31 mouse cellular contexts compared by ENCODE assay signal in genomic region chr10:77588036-77588435, GRCm38 (mm10). TPM values are rescaled to one million over a fixed set of nuclear protein-coding genes. Genes with fewer than 3 reads are reported as not detected.
DNase-seq lines count a peak whose midpoint lies in the region; ATAC-seq and TF ChIP-seq lines count a peak whose summit lies in the region.
"Had no signal": no experiment of that assay in that cellular context is flagged by ENCODE, and none has a peak within 500 bp of the region (broad histone marks: within the 10 kb centered on the region; RNA-seq: fewer than 3 reads in every experiment).

No protein-coding gene starts in this region.

- peak overlapping the region; percentile 68 for H3K27ac ChIP-seq in kidney, adult 2 months (ENCODE audit: insufficient read depth, low read depth, low read length)
- peak overlapping the region; percentile 56 for H3K27ac ChIP-seq in liver, adult 2 months (replicated peaks; ENCODE audit: insufficient read depth, low read depth, low read length)
- 0 out of 2 replicates have a peak overlapping the region, but pooled peaks have one; percentile 64 for H3K27ac ChIP-seq in liver, embryonic 15.5 days (replicated peaks)
- H3K27ac ChIP-seq: embryonic facial prominence, embryonic 12.5 days; forebrain, embryonic 12.5 days; limb, embryonic 15.5 days; lung, embryonic 15.5 days; midbrain, embryonic 10.5 days; stomach, embryonic 15.5 days had no signal

- no peaks in the 10 kb centered on the region for H3K9me3 ChIP-seq in liver, embryonic 15.5 days (replicated peaks)
- H3K9me3 ChIP-seq: embryonic facial prominence, embryonic 12.5 days; forebrain, embryonic 12.5 days; heart, embryonic 10.5 days; hindbrain, embryonic 15.5 days; limb, embryonic 15.5 days; lung, embryonic 15.5 days; midbrain, embryonic 10.5 days; neural tube, embryonic 13.5 days; stomach, embryonic 15.5 days had no signal

- H3K36me3 ChIP-seq in kidney, adult 2 months (ENCODE audit: control insufficient read depth, insufficient read depth, low read length) = peaks cover under 1% of the 10 kb centered on the region; the same call in 1 of the 2 replicates
- peaks cover 20% of the 10 kb centered on the region for H3K36me3 ChIP-seq in liver, adult 2 months (ENCODE audit: control insufficient read depth, insufficient read depth, low read length)
- H3K36me3 ChIP-seq in liver, embryonic 15.5 days (replicated peaks) = peaks cover 62% of the 10 kb centered on the region

- H3K4me1 ChIP-seq in kidney, adult 2 months (ENCODE audit: control insufficient read depth, insufficient read depth, low read length) = peaks cover 45% of the 10 kb centered on the region
- H3K4me1 ChIP-seq in liver, adult 2 months (ENCODE audit: control insufficient read depth, insufficient read depth, low read length) = peaks cover 51% of the 10 kb centered on the region
- H3K4me1 ChIP-seq in liver, embryonic 15.5 days (replicated peaks) = peaks cover 71% of the 10 kb centered on the region

- no peak overlapping the region for H3K4me3 ChIP-seq in kidney, adult 2 months (ENCODE audit: insufficient read depth, low read depth, low read length)
- H3K4me3 ChIP-seq in liver, adult 2 months (ENCODE audit: insufficient read depth, low read depth, low read length) = no peak overlapping the region
- H3K4me3 ChIP-seq in liver, embryonic 15.5 days (replicated peaks) = no peak overlapping the region
- H3K4me3 ChIP-seq: embryonic facial prominence, embryonic 12.5 days; erythroblast, embryonic 14.5 days; forebrain, embryonic 12.5 days; heart, embryonic 10.5 days; hindbrain, embryonic 15.5 days; limb, embryonic 15.5 days; lung, embryonic 15.5 days; midbrain, embryonic 10.5 days; myocyte; neural tube, embryonic 13.5 days; stomach, embryonic 15.5 days had no signal

- no peaks in the 10 kb centered on the region for H3K27me3 ChIP-seq in kidney, adult 2 months (replicated peaks; ENCODE audit: control insufficient read depth, insufficient read depth, low read length)
- H3K27me3 ChIP-seq in liver, adult 2 months (ENCODE audit: control insufficient read depth, insufficient read depth, low read length) = no peaks in the 10 kb centered on the region
- no peaks in the 10 kb centered on the region for H3K27me3 ChIP-seq in liver, embryonic 15.5 days
- H3K27me3 ChIP-seq: embryonic facial prominence, embryonic 12.5 days; forebrain, embryonic 12.5 days; hindbrain, embryonic 15.5 days; limb, embryonic 15.5 days; lung, embryonic 15.5 days; neural tube, embryonic 13.5 days; stomach, embryonic 15.5 days had no signal

- no peak for TF ChIP-seq POLR2A in kidney, adult 2 months (IDR thresholded peaks at IDR 0.05; ENCODE audit: low read depth, low read length)
- no peak for TF ChIP-seq POLR2A in liver, adult 2 months (IDR thresholded peaks at IDR 0.05; ENCODE audit: extremely low read depth, insufficient read depth, low read length)

- 39% methylated on average over 2 of the region's 2 CpGs for WGBS in kidney, adult 2 months
- 41% methylated on average over 2 of the region's 2 CpGs for WGBS in liver, adult 2 months
- WGBS in liver, embryonic 15.5 days (ENCODE audit: insufficient replicate concordance) = 71% methylated on average over 2 of the region's 2 CpGs

- no peak overlapping the region for H3K4me2 ChIP-seq in liver, embryonic 15.5 days
- H3K4me2 ChIP-seq: embryonic facial prominence, embryonic 12.5 days; forebrain, embryonic 12.5 days; hindbrain, embryonic 15.5 days; limb, embryonic 15.5 days; lung, embryonic 15.5 days; neural tube, embryonic 13.5 days; stomach, embryonic 15.5 days had no signal

- ATAC-seq in liver, embryonic 15.5 days (ENCODE audit: insufficient read depth) = no peak
- ATAC-seq: midbrain, embryonic 16.5 days had no signal

- H3K79me2 ChIP-seq in liver, adult 2 months (ENCODE audit: control insufficient read depth, insufficient read depth, low read length) = peaks cover 52% of the 10 kb centered on the region

- DNase-seq in kidney, adult 2 months = peak; percentile 85
- no peak for DNase-seq in kidney, postnatal 10 days
- DNase-seq in liver, adult 2 months (ENCODE audit: extremely low read depth, low read depth, low spot score) = peak; percentile 87
- DNase-seq in liver = no peak
- DNase-seq in yolk sac, embryonic 10.5 days (ENCODE audit: low spot score) = peak; percentile 67
- no peak for DNase-seq in spleen, adult 18-20 months
- DNase-seq: adrenal gland, adult 8-10 months; cerebellum, adult 18-20 months; cerebellum, postnatal 14 days; layer of hippocampus, adult 9-11 months; lung, postnatal 4 days; right cerebral cortex, adult 18-20 months; right cerebral cortex, postnatal 4 days; thymus, adult 18-20 months; thymus, postnatal 36 days had no signal

- H3K9ac ChIP-seq in liver, adult 2 months (ENCODE audit: low read depth, low read length) = no peak overlapping the region
- H3K9ac ChIP-seq in liver, embryonic 15.5 days = no peak overlapping the region
- H3K9ac ChIP-seq: embryonic facial prominence, embryonic 12.5 days; forebrain, embryonic 12.5 days; hindbrain, embryonic 15.5 days; limb, embryonic 15.5 days; lung, embryonic 15.5 days; stomach, embryonic 15.5 days had no signal

- TF ChIP-seq CTCF in kidney, adult 2 months (conservative IDR thresholded peaks at IDR 0.05; ENCODE audit: insufficient read depth, insufficient read length, low read depth, low read length) = no peak
- TF ChIP-seq CTCF in liver, adult 2 months (IDR thresholded peaks at IDR 0.05; ENCODE audit: low read depth, low read length) = no peak

RNA-seq across cellular contexts. Expression of gene Pttg1ip, which starts 6.5 kb away (rescaled TPM):
- polyA plus RNA-seq in kidney, adult 2 months (2012; rRNA removed) = 321 and 342 TPM in 2 replicates
- 146 and 168 TPM in 2 replicates for total RNA-seq in liver, adult 2 months (2014; rRNA removed)
- 218 and 238 TPM in 2 replicates for polyA plus RNA-seq in liver, adult 2 months (2012; rRNA removed)
- 79.6 and 89.2 TPM in 2 replicates for polyA plus RNA-seq in liver, embryonic 15.5 days (2015; fragmentation: Nextera tagmentation; extraction: Ambion mirVana)

RNA-seq across cellular contexts. Expression of gene Sumo3, which starts 17.9 kb away (rescaled TPM):
- polyA plus RNA-seq in kidney, adult 2 months (2012; rRNA removed) = 241 and 269 TPM in 2 replicates
- total RNA-seq in liver, adult 2 months (2014; rRNA removed) = 59.6 and 108 TPM in 2 replicates
- 170 and 226 TPM in 2 replicates for polyA plus RNA-seq in liver, adult 2 months (2012; rRNA removed)
- polyA plus RNA-seq in liver, embryonic 15.5 days (2015; fragmentation: Nextera tagmentation; extraction: Ambion mirVana) = 91.2 and 93.4 TPM in 2 replicates

RNA-seq across cellular contexts. Expression of gene Gm49325, which starts 18.0 kb away (rescaled TPM):
- polyA plus RNA-seq in kidney, adult 2 months (2012; rRNA removed) = not detected in 2 replicates
- total RNA-seq in liver, adult 2 months (2014; rRNA removed) = 0.47 TPM in 1 of 2 replicates, not detected in the other
- not detected in 2 replicates for polyA plus RNA-seq in liver, adult 2 months (2012; rRNA removed)
- polyA plus RNA-seq in liver, embryonic 15.5 days (2015; fragmentation: Nextera tagmentation; extraction: Ambion mirVana) = 0.82 TPM in 1 of 2 replicates, not detected in the other
- total RNA-seq: granulocyte monocyte progenitor cell, adult 5-6 weeks; hematopoietic stem cell, adult 5-6 weeks had no signal
- polyA plus RNA-seq: erythroblast, embryonic 14.5 days; intestine, embryonic 16.5 days had no signal

RNA-seq across cellular contexts. Expression of gene Ube2g2, which starts 34.0 kb away (rescaled TPM):
- 29.9 and 33.8 TPM in 2 replicates for polyA plus RNA-seq in kidney, adult 2 months (2012; rRNA removed)
- total RNA-seq in liver, adult 2 months (2014; rRNA removed) = 21.6 and 22.3 TPM in 2 replicates
- polyA plus RNA-seq in liver, adult 2 months (2012; rRNA removed) = 30.4 and 34.2 TPM in 2 replicates
- 47.0 and 58.0 TPM in 2 replicates for polyA plus RNA-seq in liver, embryonic 15.5 days (2015; fragmentation: Nextera tagmentation; extraction: Ambion mirVana)

RNA-seq across cellular contexts. Expression of gene Itgb2, which starts 58.0 kb away (rescaled TPM):
- polyA plus RNA-seq in kidney, adult 2 months (2012; rRNA removed) = 6.5 and 13.6 TPM in 2 replicates
- 4.8 and 5.6 TPM in 2 replicates for total RNA-seq in liver, adult 2 months (2014; rRNA removed)
- 4.2 and 5.6 TPM in 2 replicates for polyA plus RNA-seq in liver, adult 2 months (2012; rRNA removed)
- polyA plus RNA-seq in liver, embryonic 15.5 days (2015; fragmentation: Nextera tagmentation; extraction: Ambion mirVana) = 17.1 and 18.5 TPM in 2 replicates

Comparison
In these comparisons a context has a peak if more than half of its experiments do, and no peak if none do; other contexts are left out.
1. DNase-seq: peak in kidney, adult 2 months (single experiment), liver, adult 2 months (single experiment) and yolk sac, embryonic 10.5 days (single experiment); none in kidney, postnatal 10 days (single experiment), liver (single experiment) and spleen, adult 18-20 months (0 of 2).
2. Peak in every context shown above with its lines, with median percentiles within 50 percentile points of each other: H3K27ac ChIP-seq.